Mouse (Mus musculus) myocyte (in vitro differentiated cells): Measurements from ENCODE around the gene Gm19684.
"Not testable (repeated sequence)": the region's sequence is repeated elsewhere in the genome, so short reads cannot be mapped to it uniquely, and the experiment has no call there.

Experiments used
- CEBPB ChIP-seq: IDR thresholded peaks from 2 replicates; pipeline ENCODE4 v1.6.1; 2011; ENCODE audit warnings: mild to moderate bottlenecking, moderate library complexity; ENCODE audit not compliant: poor library complexity, insufficient read depth, severe bottlenecking
- E2F4 ChIP-seq: IDR thresholded peaks from one replicate; pipeline ENCODE4 v1.6.1; 2011; ENCODE audit warnings: mild to moderate bottlenecking, control low read depth, moderate library complexity; ENCODE audit not compliant: insufficient read depth
- MAX ChIP-seq: IDR thresholded peaks from one replicate; pipeline ENCODE4 v1.6.1; 2011; ENCODE audit warnings: low read depth, mild to moderate bottlenecking, control low read depth
- MYOD1 ChIP-seq, 3 experiments: IDR thresholded peaks; one replicate each; pipeline ENCODE4 v1.6.1; 2011; ENCODE audit warnings: control low read depth in 2 of 3, low read depth in 2 of 3, mild to moderate bottlenecking in 2 of 3, moderate library complexity in 1 of 3; ENCODE audit not compliant: insufficient read length in 2 of 3, control insufficient read depth in 1 of 3
- POLR2A ChIP-seq: IDR thresholded peaks from one replicate; pipeline ENCODE4 v1.6.1; 2011; ENCODE audit warnings: low read depth, mild to moderate bottlenecking, control low read depth, moderate library complexity; ENCODE audit not compliant: insufficient read length
- POLR2AphosphoS2 ChIP-seq: IDR thresholded peaks from one replicate; pipeline ENCODE4 v1.6.1; 2011; ENCODE audit warnings: low read depth, control low read depth; ENCODE audit not compliant: insufficient read length
- REST ChIP-seq: IDR thresholded peaks from one replicate; pipeline ENCODE4 v1.6.1; 2011; ENCODE audit warnings: mild to moderate bottlenecking, control low read depth, moderate library complexity; ENCODE audit not compliant: insufficient read depth, insufficient read length
- TCF12 ChIP-seq: IDR thresholded peaks from one replicate; pipeline ENCODE4 v1.6.1; 2011; ENCODE audit warnings: mild to moderate bottlenecking, control low read depth; ENCODE audit not compliant: poor library complexity, insufficient read depth, severe bottlenecking
- USF1 ChIP-seq: IDR thresholded peaks from one replicate; pipeline ENCODE4 v1.6.1; 2011; ENCODE audit warnings: low read depth, mild to moderate bottlenecking, control low read depth, moderate library complexity

DNA sequence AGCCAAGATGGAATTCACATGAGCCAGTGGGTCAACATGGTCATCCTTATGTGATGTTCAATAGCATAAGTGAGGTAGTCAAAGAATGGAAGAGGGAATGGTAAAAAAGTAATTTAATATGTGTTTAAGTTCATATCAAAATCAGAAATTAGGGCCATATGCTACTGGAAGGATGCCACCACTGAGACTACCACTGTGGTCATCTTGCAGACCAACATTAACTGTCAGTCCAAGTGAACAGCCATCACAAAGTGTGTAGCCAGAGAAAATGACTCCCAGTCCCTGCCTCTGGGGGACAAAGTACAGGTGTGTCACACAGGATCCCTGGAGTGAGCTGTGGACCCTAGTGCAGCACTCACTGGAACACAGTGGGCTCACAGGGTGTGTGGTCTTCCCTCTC is 39.6 kb upstream of the Gm19684 start:
- not testable (repeated sequence) for TF ChIP-seq POLR2A; TCF12; MAX; POLR2AphosphoS2; REST; E2F4; USF1; MYOD1 (IDR thresholded peaks at IDR 0.05; ENCODE audit: control insufficient read depth in 1 of 3, insufficient read length in 2 of 3, low read depth in 2 of 3); CEBPB
